Mouse (Mus musculus) CH12.LX (cell line): Measurements from ENCODE around the gene Col23a1. TPM values are rescaled to one million over a fixed set of nuclear protein-coding genes. Genes with fewer than 3 reads are reported as not detected.

Experiments
- DNase-seq: peaks from one replicate; pipeline ENCODE4 v3.0.0-alpha.2; 2013; ENCODE audit errors: extremely low read depth
- H3K27ac ChIP-seq: 2 replicates; pipeline ENCODE4 v1.5.1; 2012; ENCODE audit warnings: low read depth, mild to moderate bottlenecking, control low read depth, moderate library complexity; ENCODE audit not compliant: insufficient read depth
- H3K27me3 ChIP-seq: replicated peaks from 2 replicates; pipeline ENCODE3; 2012; ENCODE audit warnings: inconsistent platforms
- H3K36me3 ChIP-seq, 2 experiments: replicated peaks in 1 of 2; 2 replicates each; pipeline versions ENCODE3 to v1.6.1; 2012; ENCODE audit warnings: inconsistent platforms in 1 of 2, low read length in 1 of 2, mild to moderate bottlenecking in 1 of 2, mixed read lengths in 1 of 2, moderate library complexity in 1 of 2; ENCODE audit not compliant: control insufficient read depth in 1 of 2, insufficient read depth in 1 of 2
- H3K4me1 ChIP-seq, 2 experiments: 2 replicates each; pipeline ENCODE4 v1.6.1; 2012; ENCODE audit warnings: inconsistent platforms in 1 of 2, moderate library complexity in 1 of 2; ENCODE audit not compliant: insufficient read depth in 2 of 2, control insufficient read depth in 1 of 2
- H3K4me2 ChIP-seq: 2 replicates; pipeline ENCODE4 v1.6.1; 2012; ENCODE audit warnings: low read depth, mild to moderate bottlenecking, control low read depth; ENCODE audit not compliant: poor library complexity, insufficient read depth, severe bottlenecking
- H3K4me3 ChIP-seq, 3 experiments: fragments of 150-350 bp in 1 of 3; sonication (generic) in 1 of 3; replicated peaks in 1 of 3; 2 replicates each; pipeline versions ENCODE3 to v1.5.1; 2011 to 2012; ENCODE audit warnings: low read depth in 2 of 3, low read length in 2 of 3, mild to moderate bottlenecking in 2 of 3, moderate library complexity in 2 of 3, control low read depth in 1 of 3, improper control_type of control experiment in 1 of 3, inconsistent platforms in 1 of 3, mixed read lengths in 1 of 3; ENCODE audit not compliant: poor library complexity in 1 of 3
- H3K79me2 ChIP-seq: replicated peaks from 2 replicates; pipeline ENCODE4 v1.6.1; 2012; ENCODE audit warnings: mild to moderate bottlenecking, moderate library complexity; ENCODE audit not compliant: control insufficient read depth, poor library complexity, insufficient read depth, severe bottlenecking; ENCODE audit errors: extremely low read depth
- H3K9ac ChIP-seq: 2 replicates; pipeline ENCODE4 v1.6.1; 2012; ENCODE audit warnings: low read depth, mild to moderate bottlenecking, control low read depth, moderate library complexity; ENCODE audit not compliant: insufficient read depth
- H3K9me3 ChIP-seq: replicated peaks from 2 replicates; pipeline ENCODE3; 2012; ENCODE audit warnings: low read length, inconsistent platforms, mixed read lengths
- BHLHE40 ChIP-seq: IDR thresholded peaks from 2 replicates; pipeline ENCODE4 v1.6.1; 2011; ENCODE audit warnings: mild to moderate bottlenecking, low read depth, low read length, improper control_type of control experiment
- CTCF ChIP-seq, 2 experiments: IDR thresholded peaks in 1 of 2; conservative IDR thresholded peaks in 1 of 2; 2 replicates each; pipeline ENCODE4 v1.5.1; 2011 to 2012; ENCODE audit warnings: low read depth in 2 of 2, low read length in 2 of 2, improper control_type of control experiment in 1 of 2, inconsistent platforms in 1 of 2, mild to moderate bottlenecking in 1 of 2, moderate library complexity in 1 of 2
- E2F4 ChIP-seq: IDR thresholded peaks from 2 replicates; pipeline ENCODE4 v1.6.1; 2011; ENCODE audit warnings: low read depth, low read length, improper control_type of control experiment; ENCODE audit not compliant: insufficient replicate concordance
- ELF1 ChIP-seq: IDR thresholded peaks from 2 replicates; pipeline ENCODE4 v1.6.1; 2014; ENCODE audit warnings: low read depth, mild to moderate bottlenecking, inconsistent platforms, low read length, improper control_type of control experiment
- EP300 ChIP-seq: IDR thresholded peaks from 2 replicates; pipeline ENCODE4 v1.6.1; 2011; ENCODE audit warnings: low read length, improper control_type of control experiment
- ETS1 ChIP-seq: conservative IDR thresholded peaks from 2 replicates; pipeline ENCODE4 v1.6.1; 2012; ENCODE audit warnings: low read depth, mild to moderate bottlenecking, inconsistent platforms, low read length, improper control_type of control experiment, moderate library complexity
- GABPA ChIP-seq: IDR thresholded peaks from 2 replicates; pipeline ENCODE4 v1.6.1; 2012; ENCODE audit warnings: low read depth, low read length, improper control_type of control experiment, inconsistent platforms; ENCODE audit not compliant: insufficient replicate concordance
- IRF4 ChIP-seq: IDR thresholded peaks from 2 replicates; pipeline ENCODE4 v1.6.1; 2014; ENCODE audit warnings: low read depth, mild to moderate bottlenecking, inconsistent platforms, low read length, improper control_type of control experiment
- JUN ChIP-seq: IDR thresholded peaks from 2 replicates; pipeline ENCODE4 v1.6.1; 2011; ENCODE audit warnings: low read depth, mild to moderate bottlenecking, low read length, improper control_type of control experiment, moderate library complexity; ENCODE audit not compliant: insufficient read depth
- JUND ChIP-seq: conservative IDR thresholded peaks from 2 replicates; pipeline ENCODE4 v1.6.1; 2011; ENCODE audit warnings: low read depth, low read length, improper control_type of control experiment
- KAT2A ChIP-seq: IDR thresholded peaks from 2 replicates; pipeline ENCODE4 v1.6.1; 2012; ENCODE audit warnings: low read length, improper control_type of control experiment, inconsistent platforms; ENCODE audit not compliant: insufficient replicate concordance
- MAX ChIP-seq: IDR thresholded peaks from 2 replicates; pipeline ENCODE4 v1.6.1; 2011; ENCODE audit warnings: low read length, improper control_type of control experiment
- MXI1 ChIP-seq: IDR thresholded peaks from 2 replicates; pipeline ENCODE4 v1.6.1; 2011; ENCODE audit warnings: mild to moderate bottlenecking, low read depth, low read length, improper control_type of control experiment
- NELFE ChIP-seq: IDR thresholded peaks from 2 replicates; pipeline ENCODE4 v1.6.1; 2011; ENCODE audit warnings: low read depth, low read length, improper control_type of control experiment
- NRF1 ChIP-seq: IDR thresholded peaks from 2 replicates; pipeline ENCODE4 v1.6.1; 2014; ENCODE audit warnings: low read depth, mild to moderate bottlenecking, inconsistent platforms, low read length, improper control_type of control experiment, moderate library complexity
- POLR2AphosphoS2 ChIP-seq: IDR thresholded peaks from 2 replicates; pipeline ENCODE4 v1.6.1; 2011; ENCODE audit warnings: low read depth, low read length, improper control_type of control experiment
- RCOR1 ChIP-seq: conservative IDR thresholded peaks from 2 replicates; pipeline ENCODE4 v1.6.1; 2012; ENCODE audit warnings: low read depth, mild to moderate bottlenecking, inconsistent platforms, low read length, improper control_type of control experiment
- TBP ChIP-seq: conservative IDR thresholded peaks from 2 replicates; pipeline ENCODE4 v1.6.1; 2011; ENCODE audit warnings: low read depth, low read length, improper control_type of control experiment
- TCF12 ChIP-seq: IDR thresholded peaks from 2 replicates; pipeline ENCODE4 v1.6.1; 2014; ENCODE audit warnings: low read depth, mild to moderate bottlenecking, inconsistent platforms, low read length, improper control_type of control experiment
- USF2 ChIP-seq: conservative IDR thresholded peaks from 2 replicates; pipeline ENCODE4 v1.6.1; 2011; ENCODE audit warnings: low read depth, low read length, improper control_type of control experiment
- ZC3H11A ChIP-seq: IDR thresholded peaks from 2 replicates; pipeline ENCODE4 v1.6.1; 2012; ENCODE audit warnings: low read depth, mild to moderate bottlenecking, inconsistent platforms, low read length, improper control_type of control experiment
- ZMIZ1 ChIP-seq: IDR thresholded peaks from 2 replicates; pipeline ENCODE4 v1.6.1; 2012; ENCODE audit warnings: low read depth, mild to moderate bottlenecking, inconsistent platforms, low read length, improper control_type of control experiment
- dilution Hi-C: fragments of 300-500 bp; cut with MboI; formaldehyde crosslinking; loops from 2 replicates; pipeline ENCODE4 v1.14.3; 2020; ENCODE audit warnings: low sequenced_read_pairs; ENCODE audit not compliant: extremely low pct_unique_long_range_greater_than_20kb, extremely low pct_ligation_motif_present
- in situ Hi-C: fragments of 300-500 bp; cut with MboI; formaldehyde crosslinking; loops from 3 replicates; pipeline ENCODE4 v1.14.3; 2019; ENCODE audit warnings: low sequenced_read_pairs, low pct_ligation_motif_present, low pct_unique_long_range_greater_than_20kb, mixed read lengths
- polyA plus RNA-seq: library from polyadenylated mRNA; unstranded; fragments of >175 nt; gene quantifications from 2 replicates; pipeline ENCODE4 v1.2.1, GENCODE M21; 2012; ENCODE audit warnings: low read depth; ENCODE audit not compliant: insufficient read length
- total RNA-seq, 2 experiments: library from RNA; depleted of rRNA; stranded (reverse); fragments of 300-350 nt in 1 of 2; fragments of >200 nt in 1 of 2; gene quantifications; 2 replicates each; pipeline ENCODE4 v1.2.3; 2012 to 2014

The Col23a1 gene
- total and polyA plus RNA-seq, 3 experiments, result 0.04 to 0.20 (median 0.08) TPM

DNA sequence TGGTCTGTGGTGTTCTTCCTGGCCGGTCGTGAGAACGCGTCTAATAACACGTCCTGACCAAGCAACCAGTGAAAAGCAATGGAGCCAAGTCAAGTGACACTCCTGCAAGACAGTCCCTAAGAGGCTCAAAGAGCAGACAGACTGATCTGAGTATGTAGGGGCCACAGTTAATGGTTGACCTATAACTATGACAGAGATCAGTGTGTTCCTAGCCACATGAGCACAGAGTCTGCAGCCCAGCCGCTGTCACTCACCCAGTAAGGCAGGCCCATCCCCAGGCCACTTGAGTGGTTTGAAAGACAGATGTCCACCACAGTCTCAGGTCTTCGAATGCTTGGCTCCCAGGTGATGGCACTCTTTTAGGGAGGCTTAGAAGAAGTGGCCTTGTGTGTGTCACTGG, 152.3 kb downstream of the Col23a1 start:
- no peaks in the 10 kb centered on the region for H3K79me2 ChIP-seq
- H3K4me2 ChIP-seq, result no peak overlapping the region
- no peaks in the 10 kb centered on the region for H3K36me3 ChIP-seq
- DNase-seq, result no peak
- H3K9ac ChIP-seq, result no peak overlapping the region
- dilution Hi-C loops (no loop called here), in situ Hi-C loops (no loop called here)
- no peaks in the 10 kb centered on the region for H3K9me3 ChIP-seq
- H3K27me3 ChIP-seq, result peaks cover 22% of the 10 kb centered on the region
- H3K4me1 ChIP-seq, result no peaks in the 10 kb centered on the region
- TF ChIP-seq ELF1, result no peak
- TF ChIP-seq POLR2AphosphoS2, result no peak
- TF ChIP-seq KAT2A, result no peak
- TF ChIP-seq USF2, result no peak
- TF ChIP-seq IRF4, result no peak
- TF ChIP-seq JUN, result no peak
- TF ChIP-seq BHLHE40, result no peak
- no peak for TF ChIP-seq ZMIZ1
- TF ChIP-seq JUND, result no peak
- no peak for TF ChIP-seq EP300
- TF ChIP-seq E2F4, result no peak
- TF ChIP-seq NELFE, result no peak
- TF ChIP-seq NRF1, result no peak
- no peak for TF ChIP-seq ETS1
- TF ChIP-seq MXI1, result no peak
- no peak for TF ChIP-seq MAX
- no peak for TF ChIP-seq ZC3H11A
- no peak for TF ChIP-seq RCOR1
- no peak for TF ChIP-seq CTCF (conservative IDR thresholded peaks at IDR 0.05 in 1 of 2, IDR thresholded peaks at IDR 0.05 in 1 of 2; ENCODE audit: low read depth in 2 of 2, low read length in 2 of 2)
- H3K4me3 ChIP-seq, result no peak overlapping the region
- no peak overlapping the region for H3K27ac ChIP-seq

DNA sequence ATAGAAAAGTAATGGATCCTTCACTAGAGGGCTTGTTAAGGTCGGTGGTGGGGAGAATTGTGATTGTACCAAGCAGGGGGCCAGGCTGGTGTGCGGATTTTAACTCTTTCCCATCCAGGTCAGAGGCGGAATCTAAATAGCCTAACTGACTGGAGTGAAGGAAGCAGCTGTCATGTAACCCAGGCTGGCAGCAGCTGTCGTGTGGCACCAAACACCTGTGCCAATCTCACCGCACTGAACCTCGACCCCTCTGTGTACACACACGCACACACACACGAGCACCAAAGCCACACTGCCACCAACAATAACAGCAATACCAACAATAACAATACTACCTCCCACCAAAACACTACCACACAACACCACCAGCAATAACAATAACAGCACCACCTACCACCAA, 152.9 kb downstream of the Col23a1 start:
- TF ChIP-seq CTCF (conservative IDR thresholded peaks at IDR 0.05 in 1 of 2, IDR thresholded peaks at IDR 0.05 in 1 of 2; ENCODE audit: low read depth in 2 of 2, low read length in 2 of 2) (no peak), MXI1 (no peak), GABPA (no peak), USF2 (no peak), TBP (no peak), TCF12 (no peak)
- H3K27me3 ChIP-seq, result peaks cover 26% of the 10 kb centered on the region
- no peak for DNase-seq
- no peak overlapping the region for H3K9ac ChIP-seq
- in situ Hi-C loops (no loop called here), dilution Hi-C loops (no loop called here)
- H3K4me3 ChIP-seq, result no peak overlapping the region
- no peaks in the 10 kb centered on the region for H3K79me2 ChIP-seq
- H3K4me2 ChIP-seq, result no peak overlapping the region
- no peaks in the 10 kb centered on the region for H3K4me1 ChIP-seq
- H3K9me3 ChIP-seq, result no peaks in the 10 kb centered on the region
- H3K36me3 ChIP-seq, result no peaks in the 10 kb centered on the region
- no peak overlapping the region for H3K27ac ChIP-seq
